Mouse (Mus musculus) ES-E14 (cell line): Measurements from ENCODE around the gene Crygs.

Source experiments
- HCFC1 ChIP-seq: IDR thresholded peaks from 2 replicates; pipeline ENCODE4 v1.6.1; 2012; ENCODE audit warnings: low read length, inconsistent platforms, borderline replicate concordance; ENCODE audit not compliant: insufficient read depth
- MAFK ChIP-seq: IDR thresholded peaks from 2 replicates; pipeline ENCODE4 v1.6.1; 2014; ENCODE audit warnings: mild to moderate bottlenecking, low read depth, low read length, inconsistent platforms; ENCODE audit not compliant: insufficient read depth
- ZC3H11A ChIP-seq: IDR thresholded peaks from 2 replicates; pipeline ENCODE4 v1.6.1; 2012; ENCODE audit warnings: low read depth, mild to moderate bottlenecking, inconsistent platforms, low read length, borderline replicate concordance

DNA sequence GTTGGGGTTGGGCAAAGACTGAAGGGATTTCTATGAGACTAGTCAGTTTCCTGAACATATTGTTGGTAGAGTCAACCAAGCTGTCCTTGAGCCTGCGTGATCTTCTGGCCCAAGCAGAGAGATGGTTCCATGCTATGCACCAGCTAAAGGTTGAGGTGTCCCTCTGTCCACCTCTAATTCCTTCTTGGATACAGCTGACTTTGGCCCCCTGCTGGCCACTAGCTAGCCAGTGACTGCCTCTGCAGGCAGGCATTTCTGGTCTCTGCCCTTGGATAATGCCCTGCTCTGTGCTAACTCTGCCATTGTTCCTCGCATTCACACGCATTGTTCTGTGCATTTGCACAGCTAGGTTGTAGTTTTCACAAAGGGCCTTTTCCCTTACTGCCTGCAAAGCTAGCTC is 15.9 kb downstream of the Crygs start:
- TF ChIP-seq MAFK (no peak), ZC3H11A (no peak), HCFC1 (no peak)
